Mouse (Mus musculus) left cerebral cortex, adult 2 months (tissue): ENCODE measurements at regions not wholly inside any gene's neighbourhood (a gene's known extent, or its start where the extent isn't known, plus 50 kb on each side); places are given as distances from the start of the nearest gene placed in this dataset.

Experiments
- DNase-seq, 2 experiments: peaks; one replicate each; pipeline ENCODE4 v3.0.0; 2021 to 2022; ENCODE audit warnings: low spot score in 2 of 2, mixed read lengths in 1 of 2; ENCODE audit errors: extremely low spot score in 1 of 2
- H3K27ac ChIP-seq: fragments of 200-600 bp; 2 replicates; pipeline ENCODE4 v1.8.1; 2022
- H3K4me3 ChIP-seq: fragments of 200-600 bp; 2 replicates; pipeline ENCODE4 v1.8.1; 2022
- CTCF ChIP-seq: fragments of 200-600 bp; IDR thresholded peaks from 2 replicates; pipeline ENCODE4 v1.8.1; 2022; ENCODE audit warnings: antibody characterized with exemption, mild to moderate bottlenecking, moderate library complexity
- intact Hi-C: fragments of 180-260 bp; cut with DNase I; formaldehyde crosslinking; loops from one replicate; pipeline ENCODE4 v1.15.1; 2025

- TF ChIP-seq CTCF: no peak
- no peak overlapping the region for H3K4me3 ChIP-seq
- DNase-seq: no peak
- no peak overlapping the region for H3K27ac ChIP-seq
- intact Hi-C loops: no loop called here
These were observed 183.1 kb downstream of the Qdpr start for GRCm38 (mm10) chr5:45266914-45267313.

GRCm38 (mm10) chr5:45258486-45258885, 191.6 kb downstream of the Qdpr start:
- intact Hi-C loops: no loop called here
- no peak overlapping the region for H3K27ac ChIP-seq
- TF ChIP-seq CTCF: no peak
- DNase-seq: no peak
- H3K4me3 ChIP-seq: no peak overlapping the region

- no peak for DNase-seq
- no peak overlapping the region for H3K4me3 ChIP-seq
- TF ChIP-seq CTCF: no peak
- intact Hi-C loops: no loop called here
- no peak overlapping the region for H3K27ac ChIP-seq
These were observed 193.6 kb downstream of the Qdpr start for GRCm38 (mm10) chr5:45256256-45256999.

- Histone ChIP-seq H3K4me3 (no peak overlapping the region), H3K27ac (no peak overlapping the region; the same call in 1 of the 2 replicates)
- no peak for TF ChIP-seq CTCF
- peak; percentile 22 to 53 for DNase-seq
- intact Hi-C loops: loop anchor here (1.0 to 5.0 kb wide), 9 partner anchors 35 to 845 kb away; partner anchors contain the start of gene Ldb2
These were observed 218.2 kb downstream of the Qdpr start for GRCm38 (mm10) chr5:45231856-45232255.

DNA sequence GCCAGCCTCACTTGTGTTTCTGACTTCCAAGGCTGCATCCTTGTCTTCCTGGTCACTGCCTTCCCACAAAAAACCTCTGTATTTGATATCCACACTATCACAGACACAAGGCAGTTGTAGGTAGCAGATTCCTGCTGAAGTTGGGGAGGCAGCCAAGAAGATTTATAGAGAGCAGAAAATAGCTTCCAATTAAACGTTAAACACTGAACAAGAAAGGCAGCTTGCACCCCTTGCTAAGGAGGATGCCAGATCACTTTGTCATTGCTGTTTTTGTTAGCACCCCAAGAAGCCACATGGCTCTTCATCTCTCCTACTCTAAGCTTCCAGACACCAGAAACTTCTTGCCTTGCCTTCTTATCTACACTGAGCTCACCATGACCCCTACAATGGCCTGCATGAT, 219.9 kb downstream of the Qdpr start:
- intact Hi-C loops: loop anchor here (2.0 to 5.0 kb wide), 7 partner anchors 47 to 843 kb away; partner anchors contain the start of gene Ldb2
- no peak for TF ChIP-seq CTCF
- no peak overlapping the region for H3K27ac ChIP-seq
- peak in 1 of 2 experiments; percentile 10 for DNase-seq
- H3K4me3 ChIP-seq: no peak overlapping the region

- intact Hi-C loops: no loop called here
- no peak overlapping the region for H3K4me3 ChIP-seq
- no peak for TF ChIP-seq CTCF
- no peak for DNase-seq
- no peak overlapping the region for H3K27ac ChIP-seq
These were observed 220.6 kb downstream of the Qdpr start for GRCm38 (mm10) chr5:45229477-45229876.

DNA sequence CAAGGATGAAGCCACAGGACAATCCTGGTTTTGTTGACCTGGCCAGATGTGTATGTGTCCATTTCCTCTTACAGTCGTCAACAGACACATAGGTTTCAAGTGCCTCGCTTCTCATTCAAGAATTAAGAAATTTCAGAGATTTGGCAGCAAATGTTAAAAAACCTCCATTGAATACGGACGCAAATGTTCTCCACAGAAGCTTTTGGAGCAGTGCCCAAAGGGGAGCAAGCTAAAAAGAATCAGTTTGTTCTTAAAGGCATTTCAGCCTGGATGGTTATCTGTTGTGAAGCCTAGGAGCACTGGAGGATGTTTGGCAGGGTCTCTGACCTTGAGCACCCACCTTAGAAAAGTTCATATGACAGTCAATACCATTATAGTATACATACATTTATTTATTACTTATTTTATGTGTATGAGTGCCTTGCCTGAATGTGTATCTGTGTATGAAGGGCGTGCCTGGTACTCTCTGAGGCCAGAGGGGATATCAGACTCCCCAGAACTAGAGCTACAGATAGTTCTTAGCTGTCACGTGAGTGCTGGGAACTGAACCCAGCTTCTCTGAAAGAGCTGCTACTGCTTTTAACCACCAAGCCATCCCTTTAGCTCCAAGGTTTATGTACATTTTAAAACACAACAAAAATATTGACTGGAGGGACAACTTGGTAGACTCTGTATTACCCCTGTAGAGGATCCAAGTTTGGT, 221.7 kb downstream of the Qdpr start:
- H3K27ac ChIP-seq: no peak overlapping the region
- no peak for DNase-seq
- no peak for TF ChIP-seq CTCF
- intact Hi-C loops: no loop called here
- H3K4me3 ChIP-seq: no peak overlapping the region

DNA sequence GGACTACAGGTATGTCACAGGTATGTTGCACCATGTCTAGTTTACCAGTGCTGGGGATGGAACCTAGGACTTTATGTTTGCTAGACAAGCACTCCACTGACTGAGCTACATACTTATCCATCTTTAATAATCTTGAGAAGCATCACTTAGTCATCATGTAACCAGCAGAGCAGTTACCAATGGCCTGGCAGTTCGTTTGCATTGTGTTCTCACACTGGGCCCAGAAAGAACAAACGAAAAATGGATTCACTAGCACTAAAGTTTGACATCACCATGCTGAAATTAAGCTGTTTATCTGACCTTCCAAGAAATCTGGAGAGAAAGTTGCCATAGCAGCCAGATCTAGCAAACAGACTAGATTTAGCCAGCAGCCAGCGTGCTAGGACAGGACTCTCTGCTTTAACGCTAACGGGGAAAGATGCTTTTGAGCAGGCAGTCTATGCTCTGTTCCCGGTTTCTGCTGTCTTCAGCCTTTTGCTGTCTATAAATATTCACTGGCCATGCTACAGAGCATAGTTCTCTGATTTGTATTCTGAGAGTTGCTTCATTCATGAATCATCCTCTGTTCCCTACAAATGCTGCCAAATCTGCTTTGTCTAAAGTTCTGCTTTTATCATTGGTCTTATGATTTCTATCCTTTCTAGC, 229.6 kb downstream of the Qdpr start:
- peak in 1 of 2 experiments; percentile 17 for DNase-seq
- peak overlapping the region; percentile 68 for H3K27ac ChIP-seq
- no peak for TF ChIP-seq CTCF
- no peak overlapping the region for H3K4me3 ChIP-seq
- intact Hi-C loops: no loop called here

- TF ChIP-seq CTCF: no peak
- H3K27ac ChIP-seq: peak overlapping the region; percentile 68
- DNase-seq: no peak
- intact Hi-C loops: no loop called here
- no peak overlapping the region for H3K4me3 ChIP-seq
These were observed 230.5 kb downstream of the Qdpr start for GRCm38 (mm10) chr5:45219558-45219957.

DNA sequence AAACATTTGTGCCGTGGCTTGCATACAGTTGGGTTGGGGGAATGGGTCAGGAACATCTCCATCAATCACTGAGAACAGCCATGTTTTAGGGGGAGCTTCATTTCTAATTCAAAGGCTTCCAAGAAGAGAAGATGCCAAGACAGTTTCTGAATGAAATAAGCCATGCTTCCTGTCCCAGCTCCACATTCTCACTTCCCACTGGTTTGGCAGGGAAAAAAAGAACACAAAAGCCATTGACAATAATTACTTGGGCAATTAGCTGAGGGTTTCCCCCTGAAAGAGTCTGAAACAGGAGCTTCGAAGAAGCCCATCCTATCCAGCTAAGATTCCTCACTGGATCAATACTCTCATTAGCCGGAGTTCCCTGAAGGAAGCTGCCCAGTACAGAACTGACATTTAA, 230.9 kb downstream of the Qdpr start:
- TF ChIP-seq CTCF: no peak
- intact Hi-C loops: no loop called here
- DNase-seq: no peak
- Histone ChIP-seq H3K4me3 (no peak overlapping the region), H3K27ac (no peak overlapping the region)

DNA sequence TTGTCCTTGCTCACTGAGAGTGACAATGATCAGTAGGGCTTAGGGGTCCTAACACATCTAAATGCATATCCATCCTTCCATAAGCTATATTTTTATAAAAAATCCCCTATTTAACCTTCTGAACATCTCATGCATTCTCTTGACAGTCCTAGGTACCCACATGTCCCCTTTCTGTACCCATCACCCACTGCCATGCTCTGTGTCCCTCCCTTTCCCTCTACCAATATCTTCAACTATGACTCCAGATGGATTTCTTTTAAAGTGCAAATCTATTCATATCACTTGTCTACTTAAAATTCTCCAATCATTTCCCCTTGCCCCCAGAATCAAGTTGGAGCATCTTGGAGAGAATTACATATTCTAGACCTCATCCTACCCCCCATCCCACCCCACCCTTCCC, 235.6 kb downstream of the Qdpr start:
- Histone ChIP-seq H3K27ac (no peak overlapping the region), H3K4me3 (no peak overlapping the region)
- intact Hi-C loops: no loop called here
- no peak for DNase-seq
- no peak for TF ChIP-seq CTCF

DNA sequence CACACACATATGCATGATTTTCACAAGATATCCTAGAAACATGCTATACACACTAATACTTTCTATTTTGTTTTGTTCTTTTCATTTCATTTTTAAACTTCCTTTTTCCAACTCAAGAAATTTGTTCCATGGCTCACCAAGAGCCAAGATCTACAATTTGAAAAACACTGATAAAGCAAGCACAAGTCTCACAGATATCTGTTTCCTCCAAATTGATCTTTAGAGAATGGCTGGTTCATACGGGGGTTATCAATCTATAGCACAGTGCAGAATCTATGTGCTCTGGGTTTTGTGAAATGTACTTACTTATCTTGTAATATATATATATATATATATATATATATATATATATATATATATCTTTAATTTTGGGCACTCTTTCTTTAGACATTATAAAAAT, 251.6 kb downstream of the Qdpr start:
- no peak overlapping the region for H3K4me3 ChIP-seq
- no peak for DNase-seq
- intact Hi-C loops: no loop called here
- TF ChIP-seq CTCF: no peak
- no peak overlapping the region for H3K27ac ChIP-seq
